Mouse (Mus musculus) kidney, embryonic 15.5 days (tissue): ENCODE data around the gene Akp3. TPM values are rescaled to one million over a fixed set of nuclear protein-coding genes. Genes with fewer than 3 reads are reported as not detected.

Source experiments
- ATAC-seq: fragments of 200-750 bp; cut with Nextera tagmentation; replicated peaks from 2 replicates; pipeline ENCODE4 v1.8.0; 2017; ENCODE audit warnings: moderate TSS enrichment; ENCODE audit not compliant: low FRiP score
- H3K27ac ChIP-seq: fragments of 300-500 bp; sonication (generic); 2 replicates; pipeline ENCODE4 v1.5.1; 2015; ENCODE audit warnings: mild to moderate bottlenecking, inconsistent platforms
- H3K27me3 ChIP-seq: fragments of 300-500 bp; sonication (generic); 2 replicates; pipeline ENCODE4 v1.6.1; 2015; ENCODE audit warnings: inconsistent platforms
- H3K36me3 ChIP-seq: fragments of 300-500 bp; sonication (generic); 2 replicates; pipeline ENCODE4 v1.6.1; 2015; ENCODE audit warnings: inconsistent platforms
- H3K4me1 ChIP-seq: fragments of 300-500 bp; sonication (generic); 2 replicates; pipeline ENCODE4 v1.6.1; 2015; ENCODE audit warnings: inconsistent platforms
- H3K4me2 ChIP-seq: fragments of 300-500 bp; sonication (generic); 2 replicates; pipeline ENCODE4 v1.6.1; 2015; ENCODE audit warnings: moderate library complexity, mild to moderate bottlenecking, inconsistent platforms
- H3K4me3 ChIP-seq: fragments of 300-500 bp; sonication (generic); replicated peaks from 2 replicates; pipeline ENCODE4 v1.5.1; 2015; ENCODE audit warnings: mild to moderate bottlenecking, inconsistent platforms
- H3K9ac ChIP-seq: fragments of 300-500 bp; sonication (generic); 2 replicates; pipeline ENCODE4 v1.6.1; 2015; ENCODE audit warnings: mild to moderate bottlenecking, inconsistent platforms
- H3K9me3 ChIP-seq: fragments of 300-500 bp; sonication (generic); replicated peaks from 2 replicates; pipeline ENCODE4 v1.6.1; 2016; ENCODE audit warnings: inconsistent platforms
- WGBS: fragments of 180-500 bp; shearing (Covaris S2); methylation state at CpG from one replicate; pipeline ENCODE4 v1.1.7; 2015; ENCODE audit warnings: mixed read lengths; 5-methylcytosine and 5-hydroxymethylcytosine counted together
- polyA plus RNA-seq: library from polyadenylated mRNA; unstranded; fragments of >200 nt; fragmentation: Nextera tagmentation; extraction: Ambion mirVana; gene quantifications from 2 replicates; pipeline ENCODE4 v1.2.1, GENCODE M21; 2015

The Akp3 gene
- polyA plus RNA-seq: not detected in 2 replicates

DNA sequence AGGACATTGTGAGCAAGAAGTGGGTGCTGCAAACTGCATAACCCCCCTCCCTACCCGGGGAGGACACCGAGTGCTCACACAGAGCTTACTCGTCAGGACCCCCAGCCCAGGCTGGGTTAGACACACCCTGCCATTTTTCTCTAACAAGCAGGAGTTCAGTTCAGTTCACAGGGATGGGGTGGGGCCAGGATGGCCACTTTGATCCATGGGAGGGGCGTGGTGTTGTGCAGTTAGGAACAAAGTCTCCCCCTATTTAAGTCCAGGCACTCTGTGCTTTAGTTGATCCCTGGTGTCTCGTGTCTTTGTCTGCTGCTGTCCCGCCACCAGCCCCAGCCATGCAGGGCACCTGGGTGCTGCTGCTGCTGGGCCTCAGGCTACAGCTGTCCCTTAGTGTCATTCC lies at the start of gene Akp3:
Gene Akp3, plus strand, starts transcription at position 301 of the 400 bp plus-strand sequence.
- WGBS: 72% methylated on average over 6 of the region's 6 CpGs
- Histone ChIP-seq H3K4me1 (peaks cover 5% of the 10 kb centered on the region), H3K9me3 (no peaks in the 10 kb centered on the region), H3K4me3 (no peak within 1 kb of the TSS), H3K4me2 (no peak within 1 kb of the TSS), H3K36me3 (no peaks in the 10 kb centered on the region), H3K9ac (no peak within 1 kb of the TSS), H3K27ac (no peak within 1 kb of the TSS), H3K27me3 (peaks cover 39% of the 10 kb centered on the region)
- ATAC-seq: no peak

DNA sequence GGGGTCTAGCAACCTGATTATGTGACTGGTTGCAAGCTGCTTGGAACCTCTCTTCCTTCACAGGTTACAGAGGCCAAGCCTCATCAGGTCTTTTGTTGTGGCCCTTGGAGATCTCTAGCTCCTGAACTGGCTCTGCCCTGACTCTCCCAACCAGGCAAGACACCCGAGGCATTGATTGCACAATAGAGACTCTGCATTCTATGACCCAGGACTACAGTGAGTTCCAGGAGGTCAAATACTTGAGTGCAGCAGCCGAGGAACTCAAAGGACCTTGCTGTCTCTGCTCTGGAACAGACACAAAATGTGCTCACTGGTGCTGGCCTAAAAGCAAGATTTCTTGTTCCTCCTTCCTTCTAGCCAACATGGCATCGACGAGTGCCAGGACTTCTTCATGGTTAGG lies 38.6 kb upstream of the Akp3 start:
- Histone ChIP-seq H3K27me3 (no peaks in the 10 kb centered on the region), H3K4me2 (no peak overlapping the region), H3K9ac (no peak overlapping the region), H3K27ac (no peak overlapping the region), H3K36me3 (no peaks in the 10 kb centered on the region), H3K9me3 (no peaks in the 10 kb centered on the region), H3K4me1 (no peaks in the 10 kb centered on the region), H3K4me3 (no peak overlapping the region)
- WGBS: 64% methylated on average over 4 of the region's 4 CpGs
- no peak for ATAC-seq

DNA sequence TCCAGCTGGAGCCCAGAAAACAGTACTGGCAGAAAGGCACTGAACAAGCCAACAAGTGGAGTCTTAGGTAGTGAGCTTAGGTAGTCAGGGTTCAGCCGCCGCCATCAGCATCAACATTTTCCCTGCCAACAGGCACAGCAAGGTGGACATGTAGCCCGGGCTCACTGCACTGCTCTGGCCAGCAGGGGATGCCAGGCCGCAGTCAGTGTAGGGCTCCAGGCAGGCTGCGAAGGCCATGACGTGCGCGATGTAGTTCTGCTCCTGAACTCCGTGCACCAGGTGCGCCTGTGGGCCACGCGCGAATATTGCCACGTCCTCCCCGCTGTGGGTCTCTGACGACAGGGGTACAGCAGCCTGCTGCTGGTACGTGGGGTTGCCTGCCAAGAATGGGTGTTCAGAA lies 37.8 kb upstream of the Akp3 start:
- no peak overlapping the region for H3K4me2 ChIP-seq
- no peak overlapping the region for H3K9ac ChIP-seq
- no peaks in the 10 kb centered on the region for H3K27me3 ChIP-seq
- no peak overlapping the region for H3K4me3 ChIP-seq
- no peak overlapping the region for H3K27ac ChIP-seq
- 72% methylated on average over 17 of the region's 17 CpGs for WGBS
- H3K4me1 ChIP-seq: no peaks in the 10 kb centered on the region
- no peak for ATAC-seq
- H3K36me3 ChIP-seq: no peaks in the 10 kb centered on the region
- no peaks in the 10 kb centered on the region for H3K9me3 ChIP-seq

DNA sequence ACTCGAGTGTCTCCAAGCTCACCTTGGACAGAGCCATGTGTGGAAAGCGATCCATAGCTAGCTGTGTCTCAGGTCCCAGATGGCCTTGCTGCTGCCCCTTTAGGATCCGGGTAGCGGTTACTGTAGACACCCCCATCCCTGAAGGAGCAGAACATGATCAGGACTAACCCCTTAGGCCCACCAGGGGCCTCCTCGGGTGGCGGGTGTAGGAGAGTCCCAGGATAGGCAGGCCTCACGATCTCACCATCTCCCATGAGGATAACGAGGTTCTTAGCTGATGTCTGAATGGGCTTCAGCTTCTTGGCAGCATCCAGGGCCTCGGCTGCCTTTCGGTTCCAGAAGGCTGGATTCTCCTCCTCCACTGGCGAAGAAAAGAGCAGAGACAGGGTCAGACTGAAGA lies 35.5 kb upstream of the Akp3 start:
- no peak overlapping the region for H3K4me3 ChIP-seq
- H3K4me2 ChIP-seq: no peak overlapping the region
- 89% methylated on average over 11 of the region's 11 CpGs for WGBS
- no peaks in the 10 kb centered on the region for H3K9me3 ChIP-seq
- H3K36me3 ChIP-seq: no peaks in the 10 kb centered on the region
- no peaks in the 10 kb centered on the region for H3K27me3 ChIP-seq
- H3K9ac ChIP-seq: no peak overlapping the region
- no peak overlapping the region for H3K27ac ChIP-seq
- ATAC-seq: no peak
- no peaks in the 10 kb centered on the region for H3K4me1 ChIP-seq

DNA sequence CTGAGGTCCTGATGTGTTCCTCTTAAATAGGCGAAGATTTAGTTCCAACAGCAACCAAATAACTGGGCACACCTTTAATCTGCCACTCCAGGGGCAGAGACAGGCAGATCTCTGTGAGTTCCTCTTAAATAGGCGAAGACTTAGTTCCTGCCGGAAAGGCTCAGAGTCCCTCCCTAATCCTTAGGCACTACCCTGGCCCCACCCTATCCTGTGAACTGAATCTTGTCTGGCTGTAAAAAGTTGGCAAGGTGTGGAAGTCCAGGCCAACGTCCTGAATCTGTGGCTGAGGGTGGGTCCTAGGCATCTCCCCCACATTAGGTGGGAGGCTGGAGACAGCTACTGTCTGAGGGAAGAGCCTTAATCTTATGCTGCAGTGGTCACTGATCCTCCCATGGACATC lies 34.9 kb upstream of the Akp3 start, which contains the start of gene Alppl2:
Gene Alppl2, minus strand, starts transcription at position 101 of the 400 bp plus-strand sequence.
- WGBS: 71% methylated on average over 4 of the region's 4 CpGs
- H3K36me3 ChIP-seq: no peaks in the 10 kb centered on the region
- H3K9me3 ChIP-seq: no peaks in the 10 kb centered on the region
- no peak for ATAC-seq
- H3K27ac ChIP-seq: no peak within 1 kb of the TSS
- no peaks in the 10 kb centered on the region for H3K27me3 ChIP-seq
- no peak within 1 kb of the TSS for H3K9ac ChIP-seq
- H3K4me1 ChIP-seq: no peaks in the 10 kb centered on the region
- H3K4me3 ChIP-seq: no peak within 1 kb of the TSS
- H3K4me2 ChIP-seq: no peak within 1 kb of the TSS

DNA sequence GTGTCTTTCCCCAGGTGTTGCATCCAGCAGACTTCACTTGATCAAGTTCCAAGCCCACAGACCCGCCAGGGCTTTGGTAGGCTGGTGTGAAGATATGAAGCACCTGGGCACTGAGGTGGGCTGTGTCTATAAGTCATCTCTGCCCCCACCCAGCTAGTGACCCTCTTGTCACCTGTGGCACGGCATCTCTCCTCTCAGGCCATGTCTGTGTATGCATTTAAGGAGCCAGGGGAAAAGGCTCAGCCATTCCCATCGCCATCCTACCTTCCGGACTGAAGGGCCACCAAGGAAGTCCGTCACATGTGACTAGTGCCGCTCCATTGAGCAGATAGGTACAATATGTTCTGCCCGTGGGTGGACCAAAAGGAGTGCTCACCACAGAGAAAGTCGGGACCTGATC lies 29.1 kb upstream of the Akp3 start:
- no peak for ATAC-seq
- WGBS: 70% methylated on average over 8 of the region's 8 CpGs

DNA sequence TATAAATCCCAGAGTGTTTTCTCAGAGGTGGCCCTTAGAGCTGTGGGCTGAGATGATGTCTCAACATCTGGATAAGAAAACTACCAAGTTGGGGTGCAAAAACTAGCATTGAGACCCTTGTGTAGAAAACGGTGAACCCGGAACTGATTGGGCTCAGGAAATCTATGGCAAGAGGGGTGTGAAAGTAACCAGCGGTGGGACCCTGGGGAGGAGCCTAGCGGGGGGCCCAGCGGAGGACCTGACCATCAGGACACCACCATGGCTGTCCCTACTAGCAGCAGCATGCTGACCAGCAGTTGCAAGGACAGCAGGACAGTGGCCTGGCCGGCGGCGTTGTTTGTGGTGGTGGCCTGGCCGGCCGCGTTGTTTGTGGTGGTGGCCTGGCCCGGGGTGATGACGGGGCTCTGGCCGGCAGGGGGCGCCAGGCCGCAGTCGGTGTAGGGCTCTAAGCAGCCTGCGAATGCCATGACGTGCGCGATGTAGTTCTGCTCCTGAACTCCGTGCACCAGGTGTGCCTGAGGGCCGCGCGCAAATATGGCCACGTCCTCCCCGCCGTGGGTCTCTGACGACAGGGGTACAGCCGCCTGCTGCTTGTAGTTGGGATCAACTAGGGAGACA lies 26.3 kb upstream of the Akp3 start:
- 12% methylated on average over 30 of the region's 30 CpGs for WGBS
- H3K9ac ChIP-seq: no peak overlapping the region
- peaks cover 22% of the 10 kb centered on the region for H3K27me3 ChIP-seq
- ATAC-seq: peak; percentile 77
- H3K4me2 ChIP-seq: peak overlapping the region; percentile 50
- no peak overlapping the region for H3K27ac ChIP-seq
- H3K36me3 ChIP-seq: no peaks in the 10 kb centered on the region
- H3K4me1 ChIP-seq: peaks cover 6% of the 10 kb centered on the region; the same call in 1 of the 2 replicates
- 0 out of 2 replicates have a peak overlapping the region, but pooled peaks have one; percentile 6 for H3K4me3 ChIP-seq
- H3K9me3 ChIP-seq: no peaks in the 10 kb centered on the region

More for the DNA sequence above, 29.1 kb upstream of the Akp3 start:
- H3K4me3 ChIP-seq: no peak overlapping the region
- peaks cover 22% of the 10 kb centered on the region for H3K27me3 ChIP-seq
- no peak overlapping the region for H3K4me2 ChIP-seq
- H3K9me3 ChIP-seq: no peaks in the 10 kb centered on the region
- H3K36me3 ChIP-seq: no peaks in the 10 kb centered on the region
- H3K4me1 ChIP-seq: peaks cover 6% of the 10 kb centered on the region; the same call in 1 of the 2 replicates
- H3K9ac ChIP-seq: no peak overlapping the region
- H3K27ac ChIP-seq: no peak overlapping the region

DNA sequence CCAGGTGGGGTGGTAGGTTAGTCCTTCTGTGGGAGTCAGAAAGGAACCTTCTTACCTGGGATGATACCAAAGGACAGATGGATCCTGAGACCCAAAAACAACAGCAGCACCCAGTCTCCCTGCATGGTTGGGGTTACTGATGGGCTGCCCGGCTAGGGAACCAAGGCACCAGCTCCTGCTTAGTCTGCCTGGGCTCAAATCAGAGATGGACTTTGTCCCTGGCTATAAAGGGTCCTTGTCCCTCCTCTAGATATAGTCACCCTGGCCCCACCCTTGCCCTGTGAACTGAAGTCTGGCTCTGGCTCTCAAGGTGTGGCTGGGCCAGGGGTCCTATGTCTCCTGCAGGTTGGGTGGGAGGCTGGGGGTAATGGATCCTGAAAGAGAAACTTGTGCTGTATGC lies 23.4 kb upstream of the Akp3 start, which contains the start of gene Alpi:
Gene Alpi, minus strand, starts transcription at position 196 of the 400 bp plus-strand sequence.
- Histone ChIP-seq H3K27ac (no peak within 1 kb of the TSS), H3K36me3 (no peaks in the 10 kb centered on the region), H3K4me3 (no peak within 1 kb of the TSS), H3K27me3 (peaks cover 22% of the 10 kb centered on the region), H3K4me2 (no peak within 1 kb of the TSS), H3K9ac (no peak within 1 kb of the TSS), H3K4me1 (peaks cover 6% of the 10 kb centered on the region; the same call in 1 of the 2 replicates), H3K9me3 (no peaks in the 10 kb centered on the region)
- 100% methylated on average over 1 of the region's 1 CpGs for WGBS
- ATAC-seq: no peak

DNA sequence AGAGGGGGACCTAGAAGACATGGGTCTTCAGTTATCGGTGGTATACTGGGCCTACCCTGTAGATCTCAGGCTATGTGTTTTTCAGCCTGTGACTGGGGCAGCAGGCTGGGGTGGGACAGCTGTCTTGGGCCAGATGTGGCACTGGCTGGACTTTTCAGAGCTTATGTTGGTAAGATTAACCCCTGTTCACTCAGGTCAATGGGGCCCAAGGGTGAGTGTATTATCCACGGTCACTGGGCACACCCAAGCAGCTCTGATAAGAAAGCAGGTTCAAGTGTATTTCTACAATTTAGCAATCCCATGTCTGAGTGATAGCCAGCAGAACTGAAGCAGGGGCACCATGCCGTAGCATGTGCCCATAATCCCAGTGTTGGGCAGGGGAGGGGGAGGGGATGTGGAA lies 22.7 kb upstream of the Akp3 start:
- H3K4me2 ChIP-seq: no peak overlapping the region
- H3K27ac ChIP-seq: no peak overlapping the region
- H3K4me1 ChIP-seq: peaks cover 6% of the 10 kb centered on the region; the same call in 1 of the 2 replicates
- no peak overlapping the region for H3K9ac ChIP-seq
- no peaks in the 10 kb centered on the region for H3K36me3 ChIP-seq
- no peaks in the 10 kb centered on the region for H3K9me3 ChIP-seq
- peaks cover 18% of the 10 kb centered on the region for H3K27me3 ChIP-seq
- H3K4me3 ChIP-seq: no peak overlapping the region
- 85% methylated on average over 3 of the region's 3 CpGs for whole genome bisulfite sequencing
- no peak for ATAC-seq

DNA sequence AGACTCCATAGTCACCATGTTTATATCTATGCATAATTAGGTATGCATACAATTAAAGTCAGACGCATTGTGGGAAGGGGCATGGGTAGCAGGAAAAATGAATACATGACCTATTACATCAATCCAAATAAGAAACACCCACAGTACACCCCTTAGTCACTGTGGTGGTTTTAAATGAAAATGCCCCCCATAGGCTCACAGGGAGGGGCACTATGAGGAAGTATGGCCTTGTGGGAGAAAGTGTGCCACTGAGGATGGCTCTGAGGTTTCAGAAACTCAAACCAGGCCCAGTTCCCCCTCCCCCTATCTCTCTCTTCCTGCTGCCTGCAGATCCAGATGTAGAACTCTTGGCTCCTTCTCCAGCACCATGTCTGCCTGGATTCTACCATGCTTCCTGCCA lies 20.8 kb upstream of the Akp3 start:
- no peaks in the 10 kb centered on the region for H3K36me3 ChIP-seq
- WGBS: 81% methylated on average over 1 of the region's 1 CpGs
- no peak overlapping the region for H3K4me2 ChIP-seq
- no peak overlapping the region for H3K4me3 ChIP-seq
- H3K9ac ChIP-seq: no peak overlapping the region
- no peak overlapping the region for H3K27ac ChIP-seq
- peaks cover 10% of the 10 kb centered on the region for H3K27me3 ChIP-seq
- H3K9me3 ChIP-seq: no peaks in the 10 kb centered on the region
- ATAC-seq: no peak
- H3K4me1 ChIP-seq: no peaks in the 10 kb centered on the region

DNA sequence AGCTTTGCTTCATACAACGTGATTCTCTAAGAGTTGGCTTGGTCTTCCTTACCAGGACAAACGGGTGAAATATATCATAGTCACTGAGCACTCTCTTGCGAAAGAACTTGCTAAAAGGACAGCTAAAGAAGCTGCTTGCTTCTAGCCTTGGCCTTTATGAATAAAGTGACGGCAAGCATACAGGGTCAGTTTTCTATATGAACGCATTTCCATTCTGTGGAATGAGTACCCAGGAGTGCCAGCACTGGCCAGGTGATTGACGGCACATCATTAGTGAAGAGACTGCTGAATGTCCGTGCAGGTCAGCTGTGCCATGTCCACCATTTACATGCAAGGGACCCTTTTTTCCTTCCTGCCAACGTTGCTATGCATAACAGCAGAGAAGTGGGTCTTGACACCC lies 18.2 kb upstream of the Akp3 start:
- Histone ChIP-seq H3K9me3 (no peaks in the 10 kb centered on the region), H3K4me3 (no peak overlapping the region), H3K36me3 (no peaks in the 10 kb centered on the region), H3K9ac (no peak overlapping the region), H3K4me2 (no peak overlapping the region), H3K27me3 (no peaks in the 10 kb centered on the region), H3K27ac (no peak overlapping the region), H3K4me1 (no peaks in the 10 kb centered on the region)
- ATAC-seq: no peak
- WGBS: 77% methylated on average over 8 of the region's 8 CpGs

DNA sequence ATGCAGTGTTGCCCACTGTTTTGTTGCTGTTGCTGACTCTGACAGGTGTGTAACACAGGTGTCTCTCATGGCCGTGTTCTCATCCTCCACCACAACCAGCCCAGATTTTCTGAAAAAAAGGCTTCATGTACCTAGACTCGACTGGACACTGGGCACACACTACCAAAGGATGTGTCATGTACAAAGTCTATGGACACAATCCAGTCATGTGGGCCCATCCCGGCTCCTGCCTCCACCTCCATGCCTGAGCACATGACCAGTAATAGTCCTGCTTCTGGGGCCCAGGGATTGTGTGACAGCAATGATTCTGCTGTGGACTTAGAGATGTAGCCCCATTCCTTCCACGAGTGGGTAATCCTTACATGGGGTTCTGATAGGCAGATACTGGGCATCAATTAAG lies 16.2 kb upstream of the Akp3 start:
- WGBS: 90% methylated on average over 4 of the region's 4 CpGs
- H3K27me3 ChIP-seq: no peaks in the 10 kb centered on the region
- no peaks in the 10 kb centered on the region for H3K9me3 ChIP-seq
- H3K4me2 ChIP-seq: no peak overlapping the region
- no peaks in the 10 kb centered on the region for H3K36me3 ChIP-seq
- H3K4me1 ChIP-seq: no peaks in the 10 kb centered on the region
- no peak overlapping the region for H3K9ac ChIP-seq
- H3K4me3 ChIP-seq: no peak overlapping the region
- ATAC-seq: no peak
- H3K27ac ChIP-seq: no peak overlapping the region
